Mouse (Mus musculus) layer of hippocampus, adult 18-20 months (tissue): Measurements from ENCODE around the gene Kif1b. TPM values are rescaled to one million over a fixed set of nuclear protein-coding genes. Genes with fewer than 3 reads are reported as not detected.

Source experiments
- DNase-seq, 2 experiments: peaks; one replicate each; pipeline ENCODE4 v3.0.0; 2022; ENCODE audit warnings: low spot score in 2 of 2
- long read RNA-seq: library from polyadenylated mRNA; stranded (forward); transcript quantifications from one replicate; pipeline ENCODE4 v2.0.0, GENCODE M21; 2021
- total RNA-seq, 2 experiments: library from RNA; stranded (reverse); gene quantifications; 2 replicates each; pipeline ENCODE4 v1.2.3; 2021

Gene Kif1b
- 100 to 1,000 TPM; 383 to 410 TPM for total RNA-seq
- long read RNA-seq, full-length matches to known transcripts = 13 of 275 reads
- long read RNA-seq, partial matches to known transcripts = 48 of 275 reads
- long read RNA-seq, other reads (novel, unspliced or antisense) = 214 of 275 reads

GRCm38 (mm10) chr4:149307596-149308490 is at the start of gene Kif1b:
Gene Kif1b, minus strand, starts transcription at chr4:149307693.
- peak; percentile 98 to 100 for DNase-seq

GRCm38 (mm10) chr4:149354671-149355070 is 47.2 kb upstream of the Kif1b start:
- DNase-seq = no peak

- no peak for DNase-seq
Observed at GRCm38 (mm10) chr4:149351596-149352150, 44.2 kb upstream of the Kif1b start.

- DNase-seq = no peak
Observed at GRCm38 (mm10) chr4:149348963-149349362, 41.5 kb upstream of the Kif1b start.

- DNase-seq = no peak
Observed at GRCm38 (mm10) chr4:149345873-149346272, 38.4 kb upstream of the Kif1b start.

- no peak for DNase-seq
Observed at GRCm38 (mm10) chr4:149344311-149344710, 36.8 kb upstream of the Kif1b start.

GRCm38 (mm10) chr4:149340680-149341079 is 33.2 kb upstream of the Kif1b start:
- DNase-seq = no peak

GRCm38 (mm10) chr4:149339426-149340214 is 32.1 kb upstream of the Kif1b start:
- no peak for DNase-seq

GRCm38 (mm10) chr4:149338137-149338536 is 30.6 kb upstream of the Kif1b start:
- DNase-seq = peak in 1 of 2 experiments; percentile 45

GRCm38 (mm10) chr4:149337353-149337752 is 29.9 kb upstream of the Kif1b start:
- DNase-seq = no peak

GRCm38 (mm10) chr4:149336302-149336701 is 28.8 kb upstream of the Kif1b start:
- no peak for DNase-seq

- DNase-seq = no peak
Observed at GRCm38 (mm10) chr4:149334881-149335280, 27.4 kb upstream of the Kif1b start.

- DNase-seq = no peak
Observed at GRCm38 (mm10) chr4:149332726-149333125, 25.2 kb upstream of the Kif1b start.

- DNase-seq = no peak
Observed at GRCm38 (mm10) chr4:149330495-149330894, 23.0 kb upstream of the Kif1b start.

- no peak for DNase-seq
Observed at GRCm38 (mm10) chr4:149328735-149329134, 21.2 kb upstream of the Kif1b start.

- no peak for DNase-seq
Observed at GRCm38 (mm10) chr4:149327281-149327680, 19.8 kb upstream of the Kif1b start.

GRCm38 (mm10) chr4:149325411-149326162 is 18.1 kb upstream of the Kif1b start:
- no peak for DNase-seq

- no peak for DNase-seq
Observed at GRCm38 (mm10) chr4:149323730-149324129, 16.2 kb upstream of the Kif1b start.

GRCm38 (mm10) chr4:149322718-149323117 is 15.2 kb upstream of the Kif1b start:
- DNase-seq = no peak

GRCm38 (mm10) chr4:149322286-149322685 is 14.8 kb upstream of the Kif1b start:
- DNase-seq = no peak

GRCm38 (mm10) chr4:149319088-149319487 is 11.6 kb upstream of the Kif1b start:
- no peak for DNase-seq
